Mouse (Mus musculus): Measurements from ENCODE around the gene B4galt1. TPM values are rescaled to one million over a fixed set of nuclear protein-coding genes. Genes with fewer than 3 reads are reported as not detected.

The B4galt1 gene
- polyA plus RNA-seq (2012; rRNA removed), result 6.9 and 9.2 TPM in 2 replicates

GRCm38 (mm10) chr4:40853565-40854386 lies at the start of gene B4galt1:
Gene B4galt1, minus strand, starts transcription at chr4:40854005.
- peak; percentile 67 for TF ChIP-seq POLR2A (IDR thresholded peaks at IDR 0.05; ENCODE audit: borderline replicate concordance, extremely low read depth, insufficient read depth, insufficient read length, poor library complexity, severe bottlenecking)
- no peak for TF ChIP-seq CTCF (IDR thresholded peaks at IDR 0.05; ENCODE audit: borderline replicate concordance, extremely low read depth, insufficient read depth, insufficient read length)
- DNase-seq (ENCODE audit: low read depth), result peak; percentile 99

- TF ChIP-seq CTCF (IDR thresholded peaks at IDR 0.05; ENCODE audit: borderline replicate concordance, extremely low read depth, insufficient read depth, insufficient read length), result no peak
- no peak for TF ChIP-seq POLR2A (IDR thresholded peaks at IDR 0.05; ENCODE audit: borderline replicate concordance, extremely low read depth, insufficient read depth, insufficient read length, poor library complexity, severe bottlenecking)
- DNase-seq (ENCODE audit: low read depth), result no peak
Measured at GRCm38 (mm10) chr4:40900612-40901011, 46.8 kb upstream of the B4galt1 start.

- TF ChIP-seq CTCF (IDR thresholded peaks at IDR 0.05; ENCODE audit: borderline replicate concordance, extremely low read depth, insufficient read depth, insufficient read length) (no peak), POLR2A (IDR thresholded peaks at IDR 0.05; ENCODE audit: borderline replicate concordance, extremely low read depth, insufficient read depth, insufficient read length, poor library complexity, severe bottlenecking) (no peak)
- DNase-seq (ENCODE audit: low read depth), result no peak
Measured at GRCm38 (mm10) chr4:40900071-40900470, 46.3 kb upstream of the B4galt1 start.

- TF ChIP-seq CTCF (IDR thresholded peaks at IDR 0.05; ENCODE audit: borderline replicate concordance, extremely low read depth, insufficient read depth, insufficient read length), result no peak
- TF ChIP-seq POLR2A (IDR thresholded peaks at IDR 0.05; ENCODE audit: borderline replicate concordance, extremely low read depth, insufficient read depth, insufficient read length, poor library complexity, severe bottlenecking), result no peak
Measured at GRCm38 (mm10) chr4:40899264-40899663, 45.5 kb upstream of the B4galt1 start.

GRCm38 (mm10) chr4:40898476-40899044 lies 44.8 kb upstream of the B4galt1 start:
- no peak for DNase-seq (ENCODE audit: low read depth)
- TF ChIP-seq CTCF (IDR thresholded peaks at IDR 0.05; ENCODE audit: borderline replicate concordance, extremely low read depth, insufficient read depth, insufficient read length), result no peak
- no peak for TF ChIP-seq POLR2A (IDR thresholded peaks at IDR 0.05; ENCODE audit: borderline replicate concordance, extremely low read depth, insufficient read depth, insufficient read length, poor library complexity, severe bottlenecking)

More at GRCm38 (mm10) chr4:40899264-40899663, 45.5 kb upstream of the B4galt1 start:
- DNase-seq (ENCODE audit: low read depth), result no peak

- no peak for DNase-seq (ENCODE audit: low read depth)
- no peak for TF ChIP-seq CTCF (IDR thresholded peaks at IDR 0.05; ENCODE audit: borderline replicate concordance, extremely low read depth, insufficient read depth, insufficient read length)
- no peak for TF ChIP-seq POLR2A (IDR thresholded peaks at IDR 0.05; ENCODE audit: borderline replicate concordance, extremely low read depth, insufficient read depth, insufficient read length, poor library complexity, severe bottlenecking)
Measured at GRCm38 (mm10) chr4:40895646-40896045, 41.8 kb upstream of the B4galt1 start.

- no peak for DNase-seq (ENCODE audit: low read depth)
- TF ChIP-seq CTCF (IDR thresholded peaks at IDR 0.05; ENCODE audit: borderline replicate concordance, extremely low read depth, insufficient read depth, insufficient read length) (no peak), POLR2A (IDR thresholded peaks at IDR 0.05; ENCODE audit: borderline replicate concordance, extremely low read depth, insufficient read depth, insufficient read length, poor library complexity, severe bottlenecking) (no peak)
Measured at GRCm38 (mm10) chr4:40895118-40895517, 41.3 kb upstream of the B4galt1 start.

- TF ChIP-seq POLR2A (IDR thresholded peaks at IDR 0.05; ENCODE audit: borderline replicate concordance, extremely low read depth, insufficient read depth, insufficient read length, poor library complexity, severe bottlenecking), result no peak
- TF ChIP-seq CTCF (IDR thresholded peaks at IDR 0.05; ENCODE audit: borderline replicate concordance, extremely low read depth, insufficient read depth, insufficient read length), result no peak
- DNase-seq (ENCODE audit: low read depth), result no peak
Measured at GRCm38 (mm10) chr4:40891206-40891605, 37.4 kb upstream of the B4galt1 start.

- DNase-seq (ENCODE audit: low read depth), result no peak
- TF ChIP-seq CTCF (IDR thresholded peaks at IDR 0.05; ENCODE audit: borderline replicate concordance, extremely low read depth, insufficient read depth, insufficient read length), result no peak
- no peak for TF ChIP-seq POLR2A (IDR thresholded peaks at IDR 0.05; ENCODE audit: borderline replicate concordance, extremely low read depth, insufficient read depth, insufficient read length, poor library complexity, severe bottlenecking)
Measured at GRCm38 (mm10) chr4:40889983-40890382, 36.2 kb upstream of the B4galt1 start.

- DNase-seq (ENCODE audit: low read depth), result no peak
- TF ChIP-seq POLR2A (IDR thresholded peaks at IDR 0.05; ENCODE audit: borderline replicate concordance, extremely low read depth, insufficient read depth, insufficient read length, poor library complexity, severe bottlenecking), result no peak
- no peak for TF ChIP-seq CTCF (IDR thresholded peaks at IDR 0.05; ENCODE audit: borderline replicate concordance, extremely low read depth, insufficient read depth, insufficient read length)
Measured at GRCm38 (mm10) chr4:40889252-40889651, 35.4 kb upstream of the B4galt1 start.

GRCm38 (mm10) chr4:40888839-40889238 lies 35.0 kb upstream of the B4galt1 start:
- TF ChIP-seq POLR2A (IDR thresholded peaks at IDR 0.05; ENCODE audit: borderline replicate concordance, extremely low read depth, insufficient read depth, insufficient read length, poor library complexity, severe bottlenecking), result no peak
- no peak for TF ChIP-seq CTCF (IDR thresholded peaks at IDR 0.05; ENCODE audit: borderline replicate concordance, extremely low read depth, insufficient read depth, insufficient read length)
- DNase-seq (ENCODE audit: low read depth), result no peak
